Mouse (Mus musculus) liver, embryonic 14.5 days (tissue): Measurements from ENCODE around the gene Gabbr2. TPM values are rescaled to one million over a fixed set of nuclear protein-coding genes. Genes with fewer than 3 reads are reported as not detected.

Source experiments
- ATAC-seq: fragments of 200-750 bp; cut with Nextera tagmentation; 2 replicates; pipeline ENCODE4 v1.8.0; 2017; ENCODE audit warnings: moderate number of reproducible peaks, mild to moderate bottlenecking, moderate library complexity; ENCODE audit not compliant: insufficient read depth
- DNase-seq, 3 experiments: peaks; one replicate each; pipeline ENCODE4 v3.0.0-alpha.2; 2012 to 2013; ENCODE audit warnings: low read depth in 3 of 3, low spot score in 3 of 3
- H3K27ac ChIP-seq: fragments of 300-500 bp; sonication (generic); 2 replicates; pipeline ENCODE4 v1.5.1; 2014; ENCODE audit warnings: moderate library complexity, mild to moderate bottlenecking, control low read depth, inconsistent platforms
- H3K27me3 ChIP-seq: fragments of 300-500 bp; sonication (generic); 2 replicates; pipeline ENCODE4 v1.6.1; 2014; ENCODE audit warnings: mild to moderate bottlenecking, low read length, moderate library complexity; ENCODE audit not compliant: control insufficient read depth, insufficient read depth
- H3K36me3 ChIP-seq: fragments of 300-500 bp; sonication (generic); replicated peaks from 2 replicates; pipeline ENCODE4 v1.6.1; 2014; ENCODE audit warnings: low read depth; ENCODE audit not compliant: control insufficient read depth, insufficient read depth
- H3K4me1 ChIP-seq, 2 experiments: fragments of 200-500 bp in 1 of 2; fragments of 300-500 bp in 1 of 2; sonication (generic) in 1 of 2; replicated peaks; 2 replicates each; pipeline ENCODE4 v1.6.1; 2012 to 2014; ENCODE audit warnings: antibody characterized with exemption in 1 of 2, inconsistent platforms in 1 of 2, low read length in 1 of 2; ENCODE audit not compliant: control insufficient read depth in 2 of 2, insufficient read depth in 2 of 2
- H3K4me2 ChIP-seq: fragments of 300-500 bp; sonication (generic); 2 replicates; pipeline ENCODE4 v1.6.1; 2014; ENCODE audit warnings: low read depth, mild to moderate bottlenecking, control low read depth, moderate library complexity
- H3K4me3 ChIP-seq, 2 experiments: fragments of 200-500 bp in 1 of 2; fragments of 300-500 bp in 1 of 2; sonication (generic) in 1 of 2; 2 replicates each; pipeline ENCODE4 v1.5.1; 2012 to 2014; ENCODE audit warnings: low read depth in 2 of 2, low read length in 2 of 2, mild to moderate bottlenecking in 2 of 2, control low read depth in 1 of 2, inconsistent platforms in 1 of 2, moderate library complexity in 1 of 2; ENCODE audit not compliant: insufficient read depth in 1 of 2
- H3K9ac ChIP-seq: fragments of 300-500 bp; sonication (generic); replicated peaks from 2 replicates; pipeline ENCODE4 v1.6.1; 2014; ENCODE audit warnings: mild to moderate bottlenecking, control low read depth, moderate library complexity
- H3K9me3 ChIP-seq: fragments of 300-500 bp; sonication (generic); 2 replicates; pipeline ENCODE4 v1.6.1; 2016; ENCODE audit warnings: low read length, mixed read lengths; ENCODE audit not compliant: control insufficient read depth
- CTCF ChIP-seq: IDR thresholded peaks from 2 replicates; pipeline ENCODE4 v1.5.1; 2016; ENCODE audit warnings: antibody characterized with exemption, low read depth, control low read depth
- EP300 ChIP-seq: IDR thresholded peaks from 2 replicates; pipeline ENCODE4 v1.6.1; 2016; ENCODE audit warnings: antibody characterized with exemption, low read depth
- WGBS: fragments of 180-500 bp; shearing (Covaris S2); extraction: QIAGEN DNeasy Blood & Tissue Kit; methylation state at CpG from one replicate; pipeline ENCODE4 v1.1.7; 2014; ENCODE audit not compliant: insufficient replicate concordance; 5-methylcytosine and 5-hydroxymethylcytosine counted together
- polyA plus RNA-seq, 2 experiments: library from polyadenylated mRNA; depleted of rRNA in 1 of 2; stranded (reverse) in 1 of 2; unstranded in 1 of 2; fragments of >200 nt; fragmentation: Nextera tagmentation in 1 of 2; extraction: Ambion mirVana in 1 of 2; gene quantifications; 2 replicates each; pipeline versions ENCODE4 v1.2.1 to v1.2.3; 2012 to 2014

The Gabbr2 gene
- polyA plus RNA-seq, 2 experiments = 0.07 TPM; not detected in 1

GRCm38 (mm10) chr4:46758340-46759041, 233.2 kb downstream of the Gabbr2 start:
- 51% methylated on average over 7 of the region's 7 CpGs for WGBS
- DNase-seq = no peak
- Histone ChIP-seq H3K9ac (no peak overlapping the region), H3K4me3 (no peak overlapping the region), H3K36me3 (no peaks in the 10 kb centered on the region), H3K4me1 (peaks cover 0 to 2% of the 10 kb centered on the region in 2 experiments; a peak in 1 of 4 replicates), H3K27ac (no peak overlapping the region), H3K27me3 (no peaks in the 10 kb centered on the region), H3K9me3 (no peaks in the 10 kb centered on the region), H3K4me2 (no peak overlapping the region)
- TF ChIP-seq CTCF = no peak
- TF ChIP-seq EP300 = no peak
- ATAC-seq = no peak

GRCm38 (mm10) chr4:46754407-46755194, 237.1 kb downstream of the Gabbr2 start:
- Histone ChIP-seq H3K9me3 (no peaks in the 10 kb centered on the region), H3K4me3 (no peak overlapping the region), H3K4me1 (no peaks in the 10 kb centered on the region; a peak in 1 of 4 replicates), H3K36me3 (no peaks in the 10 kb centered on the region), H3K9ac (no peak overlapping the region), H3K27ac (no peak overlapping the region), H3K27me3 (no peaks in the 10 kb centered on the region), H3K4me2 (no peak overlapping the region)
- ATAC-seq (no peak; the same call in 1 of the 2 replicates), DNase-seq (no peak)
- TF ChIP-seq CTCF (no peak), EP300 (no peak)
- 4% methylated on average over 6 of the region's 6 CpGs for WGBS

- Histone ChIP-seq H3K27ac (no peak overlapping the region), H3K9me3 (no peaks in the 10 kb centered on the region), H3K4me1 (no peaks in the 10 kb centered on the region; a peak in 1 of 4 replicates), H3K36me3 (no peaks in the 10 kb centered on the region), H3K4me3 (no peak overlapping the region), H3K27me3 (no peaks in the 10 kb centered on the region), H3K4me2 (no peak overlapping the region), H3K9ac (no peak overlapping the region)
- 13% methylated on average over 4 of the region's 4 CpGs for WGBS
- DNase-seq (no peak), ATAC-seq (no peak)
- TF ChIP-seq EP300 (no peak), CTCF (no peak)
These were observed 239.4 kb downstream of the Gabbr2 start for GRCm38 (mm10) chr4:46752306-46752705.

- no peaks in the 10 kb centered on the region for H3K4me1 ChIP-seq
- no peak for ATAC-seq
- 33% methylated on average over 8 of the region's 8 CpGs for WGBS
- H3K9ac ChIP-seq = no peak overlapping the region
- no peak for DNase-seq
- no peak overlapping the region for H3K4me2 ChIP-seq
- no peaks in the 10 kb centered on the region for H3K9me3 ChIP-seq
- no peak overlapping the region for H3K4me3 ChIP-seq
- H3K27me3 ChIP-seq = no peaks in the 10 kb centered on the region
- TF ChIP-seq EP300 (no peak), CTCF (no peak)
- H3K27ac ChIP-seq = no peak overlapping the region
- no peaks in the 10 kb centered on the region for H3K36me3 ChIP-seq
These were observed 242.7 kb downstream of the Gabbr2 start for GRCm38 (mm10) chr4:46749015-46749414.
